Mouse (Mus musculus) spleen, adult 2 months (tissue): ENCODE data around the gene Ctdspl.

Source experiments
- CTCF ChIP-seq: fragments of 200-500 bp; IDR thresholded peaks from 2 replicates; pipeline ENCODE4 v1.5.1; 2011; ENCODE audit warnings: mild to moderate bottlenecking, inconsistent platforms; ENCODE audit not compliant: insufficient read depth, insufficient read length, insufficient replicate concordance; ENCODE audit errors: extremely low read depth
- POLR2A ChIP-seq: fragments of 200-500 bp; IDR thresholded peaks from 2 replicates; pipeline ENCODE4 v1.6.1; 2011; ENCODE audit warnings: low read depth, low read length, inconsistent platforms

DNA sequence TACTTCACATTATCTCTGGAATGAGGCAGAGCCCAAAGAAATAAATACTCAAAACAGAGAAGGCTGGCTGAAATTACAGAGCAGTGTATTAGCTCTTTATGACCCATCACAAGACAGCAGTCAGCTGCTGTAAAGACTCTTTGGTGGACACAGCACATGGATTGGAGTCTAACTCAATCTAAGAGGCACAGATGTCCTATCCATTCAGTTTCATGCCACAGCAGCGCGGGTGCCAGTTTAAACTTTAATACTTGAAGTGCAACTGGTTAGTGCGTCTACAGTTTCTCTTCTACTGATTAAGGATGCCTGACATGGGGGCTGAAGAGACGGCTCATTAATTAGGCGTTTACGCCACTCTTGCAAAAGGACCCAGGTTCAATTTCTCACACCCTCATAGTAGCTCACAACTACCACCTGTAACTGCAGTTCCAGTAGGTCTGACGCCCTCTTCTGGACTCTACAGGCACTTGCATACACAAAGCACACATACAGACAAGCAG is 99.6 kb downstream of the Ctdspl start:
- no peak for TF ChIP-seq CTCF
- TF ChIP-seq POLR2A: no peak
